Mouse (Mus musculus): ENCODE data around the gene Pilra. TPM values are rescaled to one million over a fixed set of nuclear protein-coding genes. Genes with fewer than 3 reads are reported as not detected.
"Not testable (repeated sequence)": the region's sequence is repeated elsewhere in the genome, so short reads cannot be mapped to it uniquely, and the experiment has no call there.

The Pilra gene
- 0.53 TPM in 1 of 2 replicates, not detected in the other for polyA plus RNA-seq (2011; ENCODE audit: insufficient read length, low read depth, missing spikeins)

- not testable (repeated sequence) for H3K4me1 ChIP-seq (ENCODE audit: control insufficient read depth, insufficient read depth, low read length); H3K4me3 ChIP-seq (ENCODE audit: insufficient read depth, low read length); H3K27ac ChIP-seq (ENCODE audit: insufficient read depth, low read length)
Measured at GRCm38 (mm10) chr5:137835966-137836520, at the start of gene Pilra. TSS of gene Pilra (minus strand) at chr5:137836281.

- Histone ChIP-seq H3K4me3 (ENCODE audit: insufficient read depth, low read length) (no peak overlapping the region), H3K4me1 (ENCODE audit: control insufficient read depth, insufficient read depth, low read length) (no peaks in the 10 kb centered on the region), H3K27ac (ENCODE audit: insufficient read depth, low read length) (no peak overlapping the region)
- TF ChIP-seq CTCF (IDR thresholded peaks at IDR 0.05; ENCODE audit: borderline replicate concordance, insufficient read depth, low read length) (no peak), POLR2A (IDR thresholded peaks at IDR 0.05; ENCODE audit: low read depth, low read length) (no peak)
Measured at GRCm38 (mm10) chr5:137883345-137883744, 47.3 kb upstream of the Pilra start.

GRCm38 (mm10) chr5:137882922-137883321, 46.8 kb upstream of the Pilra start:
- H3K27ac ChIP-seq (ENCODE audit: insufficient read depth, low read length) = no peak overlapping the region
- H3K4me3 ChIP-seq (ENCODE audit: insufficient read depth, low read length) = no peak overlapping the region
- no peak for TF ChIP-seq POLR2A (IDR thresholded peaks at IDR 0.05; ENCODE audit: low read depth, low read length)
- TF ChIP-seq CTCF (IDR thresholded peaks at IDR 0.05; ENCODE audit: borderline replicate concordance, insufficient read depth, low read length) = no peak
- H3K4me1 ChIP-seq (ENCODE audit: control insufficient read depth, insufficient read depth, low read length) = no peaks in the 10 kb centered on the region

GRCm38 (mm10) chr5:137877860-137878259, 41.8 kb upstream of the Pilra start:
- Histone ChIP-seq H3K4me3 (ENCODE audit: insufficient read depth, low read length) (no peak overlapping the region), H3K4me1 (ENCODE audit: control insufficient read depth, insufficient read depth, low read length) (no peaks in the 10 kb centered on the region), H3K27ac (ENCODE audit: insufficient read depth, low read length) (no peak overlapping the region)
- TF ChIP-seq CTCF (IDR thresholded peaks at IDR 0.05; ENCODE audit: borderline replicate concordance, insufficient read depth, low read length) (no peak), POLR2A (IDR thresholded peaks at IDR 0.05; ENCODE audit: low read depth, low read length) (no peak)

DNA sequence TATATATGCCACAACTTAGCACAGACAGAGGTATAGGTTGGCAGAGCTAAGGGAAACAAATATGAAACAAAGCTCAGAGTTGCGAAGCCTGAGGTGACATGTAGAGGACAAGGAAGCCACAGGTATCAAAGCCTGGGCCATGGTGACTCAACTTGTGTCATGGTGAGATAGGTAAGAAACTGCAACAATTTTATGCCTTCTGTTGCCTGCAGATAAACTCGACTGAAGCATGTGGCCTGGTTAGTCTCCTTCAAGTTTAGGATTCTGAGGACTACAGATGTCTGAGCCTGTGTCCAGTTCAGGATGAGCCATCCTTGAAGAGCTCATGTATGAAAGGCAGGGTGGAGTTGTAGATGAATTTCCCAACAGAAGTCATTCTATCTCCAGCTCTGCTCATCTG, 39.0 kb upstream of the Pilra start:
- no peak overlapping the region for H3K27ac ChIP-seq (ENCODE audit: insufficient read depth, low read length)
- no peak overlapping the region for H3K4me3 ChIP-seq (ENCODE audit: insufficient read depth, low read length)
- TF ChIP-seq POLR2A (IDR thresholded peaks at IDR 0.05; ENCODE audit: low read depth, low read length) (no peak), CTCF (IDR thresholded peaks at IDR 0.05; ENCODE audit: borderline replicate concordance, insufficient read depth, low read length) (no peak)
- H3K4me1 ChIP-seq (ENCODE audit: control insufficient read depth, insufficient read depth, low read length) = no peaks in the 10 kb centered on the region

GRCm38 (mm10) chr5:137872381-137872702, 36.3 kb upstream of the Pilra start:
- not testable (repeated sequence) for H3K27ac ChIP-seq (ENCODE audit: insufficient read depth, low read length); H3K4me1 ChIP-seq (ENCODE audit: control insufficient read depth, insufficient read depth, low read length); H3K4me3 ChIP-seq (ENCODE audit: insufficient read depth, low read length)

DNA sequence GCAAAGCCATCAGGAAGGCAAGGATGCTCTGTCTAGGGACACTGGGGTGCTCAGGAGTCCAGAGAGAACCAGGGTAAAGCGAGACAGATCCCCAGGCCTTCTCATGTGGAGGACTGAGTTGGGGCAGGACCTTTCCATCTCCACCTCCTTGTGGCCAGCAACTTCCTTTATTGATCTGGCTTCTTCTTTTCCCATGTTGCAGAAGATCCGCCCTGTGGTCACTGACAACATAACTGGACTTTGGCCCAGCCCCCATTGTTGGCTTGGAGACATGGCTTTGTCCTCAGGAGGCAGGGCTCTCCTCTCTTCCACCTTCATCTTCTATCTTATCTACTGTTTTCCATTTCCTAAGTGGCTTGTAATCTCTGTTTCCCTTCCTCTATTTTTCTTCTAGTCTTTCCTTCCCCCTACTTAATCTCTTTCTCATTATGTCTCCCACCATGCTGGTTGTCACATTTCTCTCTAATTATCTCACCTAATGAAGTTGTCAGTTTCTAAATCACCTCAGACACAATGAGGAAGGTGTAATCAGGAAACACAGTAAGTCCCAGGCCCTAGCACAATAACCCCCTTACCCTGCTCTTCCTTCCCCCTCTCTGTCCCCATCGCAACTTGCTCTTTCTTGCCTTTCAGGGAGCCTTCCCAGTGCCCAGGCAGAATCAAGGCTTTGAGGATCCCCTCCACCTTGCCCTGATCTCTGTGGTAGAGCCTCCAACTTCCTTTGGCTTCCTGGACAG, 35.7 kb upstream of the Pilra start, which contains the start of gene Pilrb2:
Gene Pilrb2, minus strand, starts transcription at position 172 of the 737 bp plus-strand sequence.
- H3K4me3 ChIP-seq (ENCODE audit: insufficient read depth, low read length); H3K4me1 ChIP-seq (ENCODE audit: control insufficient read depth, insufficient read depth, low read length); H3K27ac ChIP-seq (ENCODE audit: insufficient read depth, low read length): not testable (repeated sequence)

- H3K27ac ChIP-seq (ENCODE audit: insufficient read depth, low read length); H3K4me1 ChIP-seq (ENCODE audit: control insufficient read depth, insufficient read depth, low read length); H3K4me3 ChIP-seq (ENCODE audit: insufficient read depth, low read length): not testable (repeated sequence)
Measured at GRCm38 (mm10) chr5:137868600-137868999, 32.5 kb upstream of the Pilra start.

DNA sequence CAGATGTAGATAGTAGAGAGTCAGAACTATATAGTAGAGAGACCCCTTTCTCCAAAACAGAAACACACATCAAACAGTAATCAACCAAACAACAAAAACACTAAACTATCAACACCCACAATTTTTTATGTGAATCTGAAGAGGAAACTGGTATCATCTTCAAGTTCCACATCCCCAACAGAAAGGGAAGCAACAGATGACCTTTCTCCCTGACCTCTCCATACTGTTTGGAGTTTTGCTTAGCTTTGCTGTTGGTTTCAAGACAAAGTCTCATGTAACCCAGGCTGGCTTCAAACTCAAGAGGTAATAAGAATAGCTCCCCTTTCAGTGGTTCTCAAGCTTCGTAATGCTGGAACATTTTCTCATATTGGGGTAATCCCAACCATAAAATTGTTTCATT, 27.9 kb upstream of the Pilra start:
- H3K27ac ChIP-seq (ENCODE audit: insufficient read depth, low read length); H3K4me1 ChIP-seq (ENCODE audit: control insufficient read depth, insufficient read depth, low read length); H3K4me3 ChIP-seq (ENCODE audit: insufficient read depth, low read length): not testable (repeated sequence)

DNA sequence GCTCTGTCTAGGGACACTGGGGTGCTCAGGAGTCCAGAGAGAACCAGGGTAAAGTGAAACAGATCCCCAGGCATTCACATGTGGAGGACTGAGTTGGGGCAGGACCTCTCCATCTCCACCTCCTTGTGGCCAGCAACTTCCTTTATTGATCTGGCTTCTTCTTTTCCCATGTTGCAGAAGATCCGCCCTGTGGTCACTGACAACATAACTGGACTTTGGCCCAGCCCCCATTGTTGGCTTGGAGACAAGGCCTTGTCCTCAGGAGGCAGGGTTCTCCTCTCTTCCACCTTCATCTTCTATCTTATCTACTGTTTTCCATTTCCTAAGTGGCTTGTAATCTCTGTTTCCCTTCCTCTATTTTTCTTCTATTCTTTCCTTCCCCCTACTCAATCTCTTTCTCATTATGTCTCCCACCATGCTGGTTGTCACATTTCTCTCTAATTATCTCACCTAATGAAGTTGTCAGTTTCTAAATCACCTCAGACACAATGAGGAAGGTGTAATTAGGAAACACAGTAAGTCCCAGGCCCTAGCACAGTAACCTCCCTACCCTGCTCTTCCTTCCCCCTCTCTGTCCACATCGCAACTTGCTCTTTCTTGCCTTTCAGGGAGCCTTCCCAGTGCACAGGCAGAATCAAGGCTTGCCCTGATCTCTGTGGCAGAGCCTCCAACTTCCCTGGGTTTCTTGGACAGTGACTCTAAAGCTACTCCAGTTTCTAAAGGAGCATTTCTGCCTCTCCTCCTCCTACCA, 22.1 kb upstream of the Pilra start, which contains the start of gene Pilrb1:
Gene Pilrb1, minus strand, starts transcription at position 147 of the 751 bp plus-strand sequence.
- H3K27ac ChIP-seq (ENCODE audit: insufficient read depth, low read length); H3K4me3 ChIP-seq (ENCODE audit: insufficient read depth, low read length); H3K4me1 ChIP-seq (ENCODE audit: control insufficient read depth, insufficient read depth, low read length): not testable (repeated sequence)

- H3K27ac ChIP-seq (ENCODE audit: insufficient read depth, low read length); H3K4me3 ChIP-seq (ENCODE audit: insufficient read depth, low read length); H3K4me1 ChIP-seq (ENCODE audit: control insufficient read depth, insufficient read depth, low read length): not testable (repeated sequence)
Measured at GRCm38 (mm10) chr5:137856870-137857269, 20.8 kb upstream of the Pilra start.

GRCm38 (mm10) chr5:137854907-137855306, 18.8 kb upstream of the Pilra start:
- H3K4me1 ChIP-seq (ENCODE audit: control insufficient read depth, insufficient read depth, low read length); H3K4me3 ChIP-seq (ENCODE audit: insufficient read depth, low read length); H3K27ac ChIP-seq (ENCODE audit: insufficient read depth, low read length): not testable (repeated sequence)

GRCm38 (mm10) chr5:137850313-137850712, 14.2 kb upstream of the Pilra start:
- not testable (repeated sequence) for H3K4me3 ChIP-seq (ENCODE audit: insufficient read depth, low read length); H3K4me1 ChIP-seq (ENCODE audit: control insufficient read depth, insufficient read depth, low read length); H3K27ac ChIP-seq (ENCODE audit: insufficient read depth, low read length)

DNA sequence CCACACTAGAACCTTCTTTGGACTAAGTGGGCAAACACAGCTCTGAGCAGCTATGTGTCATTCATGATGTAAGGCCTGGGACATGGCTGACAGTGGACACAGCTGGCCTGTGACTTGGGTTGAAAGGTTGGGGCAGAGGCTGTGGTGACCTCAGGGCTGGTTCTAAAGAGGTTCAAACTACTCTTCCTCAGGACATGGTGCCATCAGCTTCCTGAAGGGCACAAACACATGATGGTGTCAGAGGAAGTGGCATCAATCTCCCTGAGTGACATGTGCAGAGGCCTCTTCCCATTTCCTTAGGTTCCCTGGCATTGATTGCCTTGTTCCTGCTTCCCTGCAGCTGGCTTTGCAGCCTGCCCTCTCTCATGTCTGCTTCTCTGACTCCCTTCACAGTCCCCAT, 1.0 kb upstream of the Pilra start:
- H3K4me1 ChIP-seq (ENCODE audit: control insufficient read depth, insufficient read depth, low read length); H3K4me3 ChIP-seq (ENCODE audit: insufficient read depth, low read length); H3K27ac ChIP-seq (ENCODE audit: insufficient read depth, low read length): not testable (repeated sequence)
